Mouse (Mus musculus) limb, embryonic 11.5 days (tissue): Measurements from ENCODE around the gene Igfals. TPM values are rescaled to one million over a fixed set of nuclear protein-coding genes. Genes with fewer than 3 reads are reported as not detected.

Experiments used
- ATAC-seq: fragments of 200-750 bp; cut with Nextera tagmentation; 2 replicates; pipeline ENCODE4 v1.8.0; 2017; ENCODE audit warnings: low read depth; ENCODE audit not compliant: insufficient number of reproducible peaks, low FRiP score, low TSS enrichment
- DNase-seq: peaks from one replicate; pipeline ENCODE4 v3.0.0-alpha.2; 2015; ENCODE audit warnings: low spot score
- H3K27ac ChIP-seq: fragments of 300-500 bp; sonication (generic); replicated peaks from 2 replicates; pipeline ENCODE4 v1.5.1; 2014; ENCODE audit warnings: low read depth, mild to moderate bottlenecking, low read length
- H3K27me3 ChIP-seq: fragments of 300-500 bp; sonication (generic); 2 replicates; pipeline ENCODE4 v1.6.1; 2014; ENCODE audit warnings: mild to moderate bottlenecking, low read length, mixed read lengths; ENCODE audit not compliant: control insufficient read depth, insufficient read depth
- H3K36me3 ChIP-seq: fragments of 300-500 bp; sonication (generic); 2 replicates; pipeline ENCODE4 v1.6.1; 2014; ENCODE audit warnings: mild to moderate bottlenecking, low read length, moderate library complexity, mixed read lengths; ENCODE audit not compliant: control insufficient read depth, insufficient read depth
- H3K4me1 ChIP-seq: fragments of 300-500 bp; sonication (generic); 2 replicates; pipeline ENCODE4 v1.6.1; 2014; ENCODE audit warnings: low read length, mixed read lengths; ENCODE audit not compliant: control insufficient read depth, insufficient read depth
- H3K4me2 ChIP-seq: fragments of 300-500 bp; sonication (generic); 2 replicates; pipeline ENCODE4 v1.6.1; 2014; ENCODE audit warnings: low read depth, mild to moderate bottlenecking, moderate library complexity; ENCODE audit not compliant: severe bottlenecking
- H3K4me3 ChIP-seq: fragments of 300-500 bp; sonication (generic); 2 replicates; pipeline ENCODE4 v1.5.1; 2014; ENCODE audit warnings: low read depth, low read length
- H3K9ac ChIP-seq: fragments of 300-500 bp; sonication (generic); 2 replicates; pipeline ENCODE4 v1.6.1; 2014; ENCODE audit warnings: mild to moderate bottlenecking, low read length
- H3K9me3 ChIP-seq: fragments of 300-500 bp; sonication (generic); 2 replicates; pipeline ENCODE4 v1.6.1; 2016; ENCODE audit warnings: low read length; ENCODE audit not compliant: control insufficient read depth
- WGBS: fragments of 180-500 bp; shearing (Covaris S2); extraction: QIAGEN DNeasy Blood & Tissue Kit; methylation state at CpG from one replicate; pipeline ENCODE4 v1.1.7; 2014; 5-methylcytosine and 5-hydroxymethylcytosine counted together
- polyA plus RNA-seq: library from polyadenylated mRNA; unstranded; fragments of >200 nt; fragmentation: Nextera tagmentation; extraction: Ambion mirVana; gene quantifications from 2 replicates; pipeline ENCODE4 v1.2.1, GENCODE M21; 2014

The Igfals gene
- polyA plus RNA-seq, 1 experiment from 2014 or later, result 0.47 TPM

DNA sequence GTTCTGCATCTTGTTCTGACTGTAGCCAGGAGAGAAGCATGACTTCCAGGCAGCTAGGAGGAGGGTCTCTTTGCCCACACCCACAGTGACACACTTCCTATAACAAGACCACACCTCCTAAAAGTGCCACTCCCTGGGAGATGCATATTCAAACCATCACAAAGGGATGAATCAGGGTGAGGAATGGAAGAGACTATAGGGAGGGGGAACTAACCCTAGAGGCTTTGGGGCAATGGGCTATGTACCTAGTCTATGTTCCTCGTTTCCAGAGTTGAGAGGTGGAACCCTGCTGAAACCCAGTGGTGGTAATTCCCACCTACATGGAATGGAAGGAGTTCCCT, 8.6 kb downstream of the Igfals start:
- ATAC-seq (no peak), DNase-seq (no peak)
- WGBS, result 67% methylated on average over 1 of the region's 1 CpGs
- Histone ChIP-seq H3K27me3 (no peaks in the 10 kb centered on the region), H3K4me2 (no peak overlapping the region), H3K36me3 (no peaks in the 10 kb centered on the region), H3K9ac (no peak overlapping the region), H3K4me3 (no peak overlapping the region), H3K4me1 (peaks cover 5% of the 10 kb centered on the region), H3K27ac (no peak overlapping the region), H3K9me3 (no peaks in the 10 kb centered on the region)

DNA sequence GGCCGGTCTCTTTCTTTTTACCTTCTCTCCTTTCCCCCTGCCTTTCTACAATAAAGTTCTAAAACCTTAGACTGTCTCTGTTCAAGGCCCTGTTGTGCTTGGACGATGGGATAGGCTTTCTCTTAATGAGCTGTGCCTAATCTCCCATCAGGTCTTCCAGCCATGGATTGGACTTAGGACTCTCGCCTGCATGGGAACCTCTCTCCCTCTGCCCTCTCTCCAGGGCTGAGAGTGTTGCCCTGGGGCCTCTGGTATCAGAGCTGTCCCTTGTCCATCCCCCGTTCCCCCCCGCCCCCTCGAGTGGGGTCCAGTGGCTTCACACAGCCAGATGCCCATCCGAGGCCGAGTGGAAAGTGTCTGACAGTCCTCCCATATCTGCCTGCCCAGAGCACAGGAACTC, 9.2 kb downstream of the Igfals start:
- H3K4me3 ChIP-seq, result no peak overlapping the region
- no peak overlapping the region for H3K4me2 ChIP-seq
- H3K4me1 ChIP-seq, result peaks cover 5% of the 10 kb centered on the region
- no peaks in the 10 kb centered on the region for H3K27me3 ChIP-seq
- H3K9ac ChIP-seq, result no peak overlapping the region
- no peak for ATAC-seq
- 80% methylated on average over 8 of the region's 8 CpGs for WGBS
- H3K27ac ChIP-seq, result no peak overlapping the region
- DNase-seq, result no peak
- no peaks in the 10 kb centered on the region for H3K36me3 ChIP-seq
- H3K9me3 ChIP-seq, result no peaks in the 10 kb centered on the region

DNA sequence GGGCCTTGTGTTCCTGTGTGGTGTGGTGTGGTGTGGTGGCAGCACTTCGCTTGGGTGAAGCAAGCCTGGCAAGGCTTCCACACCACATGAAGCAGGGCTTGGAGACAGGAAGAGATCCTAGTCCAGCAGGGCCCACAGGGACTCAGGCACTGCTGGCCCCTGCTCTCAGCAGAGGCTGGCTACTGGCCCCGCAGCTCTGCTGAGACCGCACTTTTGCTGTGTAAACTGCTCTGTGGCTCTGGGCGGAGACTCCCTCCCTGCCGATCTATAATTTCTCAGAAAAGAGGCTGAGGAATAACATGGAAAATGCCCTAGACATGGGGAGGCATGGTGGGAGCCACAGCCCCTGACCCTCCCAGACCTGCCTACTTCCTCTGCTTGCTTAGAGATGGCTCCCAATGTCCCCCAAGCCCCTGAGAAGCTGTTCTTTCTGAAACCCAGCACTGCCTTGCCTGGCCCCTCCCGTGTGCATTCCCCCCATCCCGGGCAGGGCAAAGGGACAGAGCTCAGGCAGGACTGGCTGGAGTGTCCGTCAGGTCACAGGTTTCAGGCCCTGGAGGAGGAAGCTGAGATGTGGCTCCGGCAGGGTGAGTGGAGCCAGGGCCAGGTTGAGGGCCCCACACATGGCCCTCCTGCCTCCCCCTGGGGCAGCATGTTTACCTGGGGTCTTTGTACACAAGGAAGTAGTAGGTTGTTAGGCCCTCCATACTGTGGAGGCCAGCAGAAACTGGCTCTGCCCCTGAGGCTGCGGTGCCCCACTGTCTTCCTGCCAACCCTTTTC, 11.7 kb downstream of the Igfals start:
- 52% methylated on average over 10 of the region's 10 CpGs for WGBS

DNA sequence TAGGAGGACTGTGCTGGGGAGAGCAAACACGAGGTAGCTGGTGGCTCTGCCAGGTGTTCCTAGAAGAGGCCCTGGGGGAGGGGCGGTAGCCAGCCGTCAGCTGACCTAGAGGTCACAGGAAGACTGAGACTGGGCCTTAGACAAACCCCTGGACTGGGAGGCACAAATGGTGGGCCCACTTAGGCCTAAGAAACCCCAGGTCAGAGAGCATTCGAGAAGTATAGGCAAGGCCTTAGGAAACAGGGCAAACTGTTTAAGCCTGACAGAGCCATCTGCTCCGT, 12.3 kb downstream of the Igfals start:
- no peak overlapping the region for H3K4me3 ChIP-seq
- DNase-seq, result peak; percentile 35
- no peak overlapping the region for H3K4me2 ChIP-seq
- no peaks in the 10 kb centered on the region for H3K27me3 ChIP-seq
- H3K9me3 ChIP-seq, result no peaks in the 10 kb centered on the region
- H3K4me1 ChIP-seq, result peaks cover 5% of the 10 kb centered on the region
- H3K9ac ChIP-seq, result peak overlapping the region; percentile 40; the same call in 1 of the 2 replicates
- peaks cover 3% of the 10 kb centered on the region; the same call in 1 of the 2 replicates for H3K36me3 ChIP-seq
- no peak overlapping the region for H3K27ac ChIP-seq
- no peak; the same call in 1 of the 2 replicates for ATAC-seq
- 27% methylated on average over 5 of the region's 5 CpGs for WGBS

More for the DNA sequence above, 11.7 kb downstream of the Igfals start:
- no peak for DNase-seq
- Histone ChIP-seq H3K4me3 (no peak overlapping the region), H3K36me3 (no peaks in the 10 kb centered on the region), H3K27ac (0 out of 2 replicates have a peak overlapping the region, but pooled peaks have one; percentile 21), H3K9ac (peak overlapping the region; percentile 40; the same call in 1 of the 2 replicates), H3K4me2 (no peak overlapping the region), H3K27me3 (no peaks in the 10 kb centered on the region), H3K4me1 (peaks cover 5% of the 10 kb centered on the region), H3K9me3 (no peaks in the 10 kb centered on the region)
- no peak for ATAC-seq

DNA sequence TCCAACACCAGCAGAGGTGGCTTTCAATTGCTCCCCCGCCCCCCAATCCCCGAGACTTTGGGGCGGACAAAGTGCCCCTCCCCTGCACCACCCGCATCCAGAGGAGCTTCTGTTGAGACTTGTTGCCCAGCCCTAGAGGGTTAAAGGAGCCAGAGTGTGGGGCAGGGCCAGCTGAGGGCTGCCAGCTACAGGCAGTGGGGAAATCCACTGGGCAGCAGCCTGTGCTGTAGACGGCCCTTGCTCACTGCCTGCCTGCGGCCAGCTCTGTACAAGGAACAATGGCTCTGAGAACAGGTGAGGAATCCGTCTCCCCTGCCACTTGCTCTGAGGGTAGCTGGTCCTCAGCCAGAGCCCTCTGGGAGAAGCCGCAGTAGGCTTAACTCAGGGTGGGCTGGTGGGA, 12.7 kb downstream of the Igfals start:
- H3K4me1 ChIP-seq, result peaks cover 5% of the 10 kb centered on the region
- ATAC-seq (no peak; the same call in 1 of the 2 replicates), DNase-seq (no peak)
- no peaks in the 10 kb centered on the region for H3K9me3 ChIP-seq
- no peak overlapping the region for H3K9ac ChIP-seq
- H3K27me3 ChIP-seq, result no peaks in the 10 kb centered on the region
- 78% methylated on average over 8 of the region's 8 CpGs for WGBS
- no peak overlapping the region for H3K4me3 ChIP-seq
- H3K27ac ChIP-seq, result no peak overlapping the region
- peaks cover 5% of the 10 kb centered on the region; the same call in 1 of the 2 replicates for H3K36me3 ChIP-seq
- H3K4me2 ChIP-seq, result no peak overlapping the region

DNA sequence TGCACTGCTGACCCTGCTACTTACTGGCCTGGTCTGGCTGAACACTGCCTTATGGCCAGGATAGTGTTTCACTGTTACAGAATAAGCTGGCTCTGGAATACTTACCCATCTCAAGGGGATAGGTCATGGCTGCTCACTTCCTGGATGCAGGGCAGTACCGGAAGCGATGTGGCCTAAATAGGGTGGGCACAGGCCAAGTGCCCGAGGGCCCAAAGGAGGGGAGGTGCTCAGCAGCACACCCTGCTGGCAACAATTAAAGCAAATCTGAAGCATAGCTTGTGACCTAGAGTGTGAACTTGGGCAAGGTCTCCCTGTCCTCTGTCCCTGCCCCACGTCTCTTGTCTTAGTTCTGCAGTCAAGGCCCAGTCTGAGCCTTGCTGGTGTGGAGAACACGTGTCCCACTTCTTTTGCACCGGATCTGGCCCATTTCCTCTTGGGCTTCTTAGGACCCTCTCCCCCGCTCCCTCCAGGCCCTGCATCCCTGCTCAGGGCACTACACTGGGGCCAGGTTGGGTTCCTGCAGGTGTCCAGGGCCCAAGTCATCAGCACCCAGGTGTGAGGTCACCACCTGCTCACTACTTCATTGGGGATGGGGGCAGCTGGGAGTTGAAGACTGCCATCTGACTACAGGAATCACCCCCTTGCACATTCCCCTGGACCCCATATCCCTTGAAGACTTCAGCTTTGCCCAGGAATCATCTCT, 16.1 kb downstream of the Igfals start:
- H3K4me3 ChIP-seq, result no peak overlapping the region
- H3K27me3 ChIP-seq, result no peaks in the 10 kb centered on the region
- DNase-seq, result peak; percentile 58
- H3K9me3 ChIP-seq, result no peaks in the 10 kb centered on the region
- ATAC-seq, result no peak
- WGBS, result 51% methylated on average over 7 of the region's 7 CpGs
- no peak overlapping the region for H3K27ac ChIP-seq
- no peak overlapping the region for H3K9ac ChIP-seq
- peaks cover 5% of the 10 kb centered on the region; the same call in 1 of the 2 replicates for H3K36me3 ChIP-seq
- H3K4me2 ChIP-seq, result no peak overlapping the region
- peaks cover 12% of the 10 kb centered on the region for H3K4me1 ChIP-seq

DNA sequence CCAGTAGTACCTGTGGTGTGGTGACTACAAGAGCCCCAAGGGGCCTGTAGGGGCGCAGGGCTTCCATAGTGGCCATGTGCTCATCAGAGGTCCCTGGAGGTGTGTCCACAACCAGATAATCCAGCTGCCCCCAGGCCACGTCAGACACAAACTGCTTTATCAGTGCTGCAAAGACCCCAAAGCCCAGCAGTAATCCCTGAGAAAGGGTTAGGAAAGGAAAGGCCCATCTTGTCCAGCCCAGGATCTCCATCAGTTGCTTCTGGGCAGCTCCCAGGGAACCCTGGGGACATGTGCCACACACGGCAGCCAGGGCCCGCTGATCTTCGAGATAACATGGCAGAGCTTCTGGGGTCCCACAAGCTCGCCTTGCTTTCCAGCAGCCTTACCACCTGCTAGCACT, 18.6 kb downstream of the Igfals start:
- WGBS, result 86% methylated on average over 6 of the region's 6 CpGs
- no peak overlapping the region for H3K4me3 ChIP-seq
- peaks cover 5% of the 10 kb centered on the region; the same call in 1 of the 2 replicates for H3K36me3 ChIP-seq
- H3K27me3 ChIP-seq, result no peaks in the 10 kb centered on the region
- peaks cover 15% of the 10 kb centered on the region; the same call in 1 of the 2 replicates for H3K4me1 ChIP-seq
- H3K27ac ChIP-seq, result no peak overlapping the region
- no peak overlapping the region; the same call in 1 of the 2 replicates for H3K4me2 ChIP-seq
- no peak for ATAC-seq
- DNase-seq, result no peak
- H3K9ac ChIP-seq, result no peak overlapping the region
- no peaks in the 10 kb centered on the region for H3K9me3 ChIP-seq

DNA sequence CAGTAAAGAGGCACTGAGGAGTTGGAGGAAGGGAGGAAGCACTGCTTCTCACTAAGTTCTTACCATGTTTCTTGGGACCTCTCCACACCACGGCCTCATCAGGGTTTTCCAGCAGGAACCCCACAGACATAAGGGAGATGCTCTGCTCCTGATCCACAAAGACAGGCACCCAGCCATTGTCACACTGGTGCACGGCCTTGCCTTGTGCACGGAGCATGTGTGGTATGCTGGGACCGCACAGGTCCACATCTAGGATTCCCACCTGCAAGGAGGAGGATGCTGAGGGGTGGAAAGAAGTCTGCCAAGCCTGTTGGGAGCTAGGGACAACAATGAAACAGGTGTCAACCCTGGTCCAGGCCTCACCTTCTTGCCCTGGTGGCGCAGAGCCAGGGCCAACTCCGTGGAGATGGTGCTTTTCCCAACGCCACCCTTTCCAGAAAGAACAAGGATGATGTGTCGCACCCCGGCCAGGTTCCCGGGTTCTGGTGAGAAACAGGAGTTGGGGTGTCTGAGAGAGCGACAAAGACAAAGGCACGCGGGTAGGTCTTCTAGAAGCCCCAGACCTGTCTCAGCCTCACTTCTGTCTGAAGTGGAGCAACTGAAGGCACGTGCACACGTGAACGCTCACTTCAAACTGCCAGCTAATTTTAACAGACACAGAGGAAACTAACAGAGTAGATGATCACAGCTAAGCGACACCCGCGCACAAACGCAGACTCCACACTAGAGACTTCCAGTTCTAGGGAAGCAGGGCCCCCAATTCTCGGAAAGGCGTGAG, 19.7 kb downstream of the Igfals start:
- Histone ChIP-seq H3K27me3 (no peaks in the 10 kb centered on the region), H3K36me3 (peaks cover 10% of the 10 kb centered on the region), H3K4me2 (peak overlapping the region; percentile 88), H3K9me3 (no peaks in the 10 kb centered on the region), H3K4me1 (peaks cover 15% of the 10 kb centered on the region; the same call in 1 of the 2 replicates), H3K4me3 (peak overlapping the region; percentile 84), H3K9ac (peak overlapping the region; percentile 59), H3K27ac (no peak overlapping the region)
- WGBS, result 22% methylated on average over 22 of the region's 22 CpGs
- ATAC-seq (no peak; the same call in 1 of the 2 replicates), DNase-seq (no peak)
